Mouse (Mus musculus) liver, postnatal 0 days (tissue): ENCODE results near the gene Yy2. TPM values are rescaled to one million over a fixed set of nuclear protein-coding genes. Genes with fewer than 3 reads are reported as not detected.

ENCODE experiments used
- ATAC-seq: fragments of 200-750 bp; cut with Nextera tagmentation; 2 replicates; pipeline ENCODE4 v1.8.0; 2017; ENCODE audit warnings: mild to moderate bottlenecking, moderate library complexity
- DNase-seq: peaks from one replicate; pipeline ENCODE4 v3.0.0-alpha.2; 2016
- H3K27ac ChIP-seq: fragments of 300-500 bp; sonication (generic); 2 replicates; pipeline ENCODE4 v1.5.1; 2014; ENCODE audit warnings: antibody characterized with exemption, moderate library complexity, mild to moderate bottlenecking, low read depth
- H3K27me3 ChIP-seq: fragments of 300-500 bp; sonication (generic); 2 replicates; pipeline ENCODE4 v1.6.1; 2014; ENCODE audit warnings: low read length, control low read depth, mixed read lengths; ENCODE audit not compliant: insufficient read depth
- H3K36me3 ChIP-seq: fragments of 300-500 bp; sonication (generic); replicated peaks from 2 replicates; pipeline ENCODE4 v1.6.1; 2014; ENCODE audit warnings: mild to moderate bottlenecking, control low read depth, low read length, moderate library complexity, mixed read lengths; ENCODE audit not compliant: insufficient read depth
- H3K4me1 ChIP-seq: fragments of 300-500 bp; sonication (generic); 2 replicates; pipeline ENCODE4 v1.6.1; 2014; ENCODE audit warnings: antibody characterized with exemption, mild to moderate bottlenecking, control low read depth; ENCODE audit not compliant: insufficient read depth
- H3K4me2 ChIP-seq: fragments of 300-500 bp; sonication (generic); 2 replicates; pipeline ENCODE4 v1.6.1; 2014; ENCODE audit warnings: low read depth, mild to moderate bottlenecking, low read length, moderate library complexity, mixed read lengths
- H3K4me3 ChIP-seq: fragments of 300-500 bp; sonication (generic); 2 replicates; pipeline ENCODE4 v1.5.1; 2014; ENCODE audit warnings: low read depth, low read length
- H3K9ac ChIP-seq: fragments of 300-500 bp; sonication (generic); replicated peaks from 2 replicates; pipeline ENCODE4 v1.6.1; 2014; ENCODE audit warnings: mild to moderate bottlenecking, moderate library complexity
- H3K9me3 ChIP-seq: fragments of 300-500 bp; sonication (generic); 2 replicates; pipeline ENCODE4 v1.6.1; 2016; ENCODE audit warnings: mild to moderate bottlenecking, control low read depth, low read length, mixed read lengths
- CTCF ChIP-seq: sonication (generic); IDR thresholded peaks from 2 replicates; pipeline ENCODE4 v1.5.1; 2016; ENCODE audit warnings: antibody characterized with exemption, low read depth
- EP300 ChIP-seq: IDR thresholded peaks from 2 replicates; pipeline ENCODE4 v1.6.1; 2016; ENCODE audit warnings: antibody characterized with exemption, low read depth, mild to moderate bottlenecking
- WGBS: fragments of 180-500 bp; shearing (Covaris S2); extraction: QIAGEN DNeasy Blood & Tissue Kit; methylation state at CpG from one replicate; pipeline ENCODE4 v1.1.7; 2014; ENCODE audit not compliant: insufficient replicate concordance; 5-methylcytosine and 5-hydroxymethylcytosine counted together
- polyA plus RNA-seq: library from polyadenylated mRNA; unstranded; fragments of >200 nt; fragmentation: Nextera tagmentation; extraction: Ambion mirVana; gene quantifications from 2 replicates; pipeline ENCODE4 v1.2.1, GENCODE M21; 2015

Yy2 gene
- polyA plus RNA-seq, 1 experiment from 2014 or later, result 0.75 TPM

GRCm38 (mm10) chrX:157547082-157547481, 21.7 kb downstream of the Yy2 start:
- WGBS, result 53% methylated on average over 3 of the region's 3 CpGs
- Histone ChIP-seq H3K9ac (no peak overlapping the region), H3K4me3 (no peak overlapping the region), H3K9me3 (no peaks in the 10 kb centered on the region), H3K27me3 (no peaks in the 10 kb centered on the region), H3K36me3 (no peaks in the 10 kb centered on the region), H3K27ac (no peak overlapping the region), H3K4me2 (no peak overlapping the region), H3K4me1 (no peaks in the 10 kb centered on the region)
- peak; percentile 12 for DNase-seq
- TF ChIP-seq EP300, result no peak
- no peak for TF ChIP-seq CTCF
- peak; percentile 79 for ATAC-seq

Other genes with a start within 250 kb of the Yy2 start
- not detected in 2 replicates for gene Phex, start 153.7 kb downstream of the Yy2 start, polyA plus RNA-seq
- gene Sms, start 76.7 kb downstream of the Yy2 start, polyA plus RNA-seq, result 17.9 and 18.3 TPM in 2 replicates
- 3.7 and 4.5 TPM in 2 replicates for gene Mbtps2, start 29.7 kb upstream of the Yy2 start, polyA plus RNA-seq
- 0.36 and 6.8 TPM in 2 replicates for gene Smpx, start 129.9 kb upstream of the Yy2 start, polyA plus RNA-seq
- not detected in 2 replicates for gene Klhl34, start 249.4 kb upstream of the Yy2 start, polyA plus RNA-seq